Mouse (Mus musculus): ENCODE measurements at regions not wholly inside any gene's neighbourhood (a gene's known extent, or its start where the extent isn't known, plus 50 kb on each side); places are given as distances from the start of the nearest gene placed in this dataset.
A peak's percentile ranks its signal among the peaks of the same experiment; 100 is the strongest.

GRCm38 (mm10) chr7:117260596-117260995 lies 120.2 kb upstream of the Xylt1 start:
- no peak for DNase-seq (ENCODE audit: low read depth)

- no peak for DNase-seq (ENCODE audit: low read depth)
Measured at GRCm38 (mm10) chr7:117263126-117263525, 117.7 kb upstream of the Xylt1 start.

DNA sequence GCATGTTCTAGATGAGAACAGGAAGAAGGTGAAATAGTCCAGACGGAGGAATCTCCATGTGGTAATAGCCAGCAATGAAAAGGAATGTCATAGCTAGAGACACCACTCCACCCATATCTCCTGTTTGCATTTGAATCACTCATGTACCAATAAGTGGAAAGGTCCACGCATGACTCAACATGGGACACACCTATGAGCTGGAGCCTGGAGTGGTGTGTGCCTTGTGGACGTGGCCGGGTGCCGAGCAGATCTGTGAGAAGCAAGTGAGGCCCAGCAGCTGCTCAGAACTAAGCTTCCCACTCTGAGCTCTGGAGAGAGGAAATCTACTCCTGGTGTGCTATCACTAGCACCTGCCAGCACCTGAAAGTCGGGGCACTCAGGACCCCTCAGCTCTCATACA lies 116.4 kb upstream of the Xylt1 start:
- DNase-seq (ENCODE audit: low read depth), result no peak

GRCm38 (mm10) chr7:117268096-117268495 lies 112.7 kb upstream of the Xylt1 start:
- DNase-seq (ENCODE audit: low read depth), result no peak

DNA sequence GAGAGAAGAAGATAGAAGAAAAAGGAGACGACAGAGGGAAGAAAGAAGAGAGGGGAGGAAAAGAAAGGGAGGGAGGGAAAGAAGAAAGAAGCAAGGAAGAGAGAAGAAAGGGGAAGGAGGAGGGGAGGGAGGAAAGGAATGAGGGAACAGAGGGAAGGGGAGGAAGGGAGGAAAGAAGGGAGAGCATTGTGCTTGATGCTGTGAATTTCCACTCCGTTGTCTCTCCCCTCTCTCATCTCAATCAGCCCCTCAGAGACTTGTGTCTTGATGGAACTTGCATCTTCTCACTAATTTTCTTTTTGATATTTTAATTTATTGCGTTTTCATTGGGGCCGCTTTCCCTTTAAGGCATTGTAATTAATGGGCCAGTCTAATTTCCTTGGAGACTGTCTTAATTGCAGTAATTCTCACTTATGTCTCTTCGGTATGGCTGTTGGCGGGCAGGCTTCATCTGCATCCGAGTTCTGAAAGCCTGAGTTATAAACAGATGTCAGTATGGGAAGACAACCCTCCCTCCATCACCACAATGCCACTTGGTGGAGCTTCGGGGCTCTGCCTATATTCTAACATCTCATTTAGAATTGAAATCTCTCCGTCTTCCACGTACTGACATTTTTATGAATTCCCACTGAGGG lies 111.4 kb upstream of the Xylt1 start:
- no peak for DNase-seq (ENCODE audit: low read depth)

- DNase-seq (ENCODE audit: low read depth), result no peak
Measured at GRCm38 (mm10) chr7:117278388-117278961, 102.3 kb upstream of the Xylt1 start.

- DNase-seq (ENCODE audit: low read depth), result no peak
Measured at GRCm38 (mm10) chr7:117282194-117282593, 98.6 kb upstream of the Xylt1 start.

DNA sequence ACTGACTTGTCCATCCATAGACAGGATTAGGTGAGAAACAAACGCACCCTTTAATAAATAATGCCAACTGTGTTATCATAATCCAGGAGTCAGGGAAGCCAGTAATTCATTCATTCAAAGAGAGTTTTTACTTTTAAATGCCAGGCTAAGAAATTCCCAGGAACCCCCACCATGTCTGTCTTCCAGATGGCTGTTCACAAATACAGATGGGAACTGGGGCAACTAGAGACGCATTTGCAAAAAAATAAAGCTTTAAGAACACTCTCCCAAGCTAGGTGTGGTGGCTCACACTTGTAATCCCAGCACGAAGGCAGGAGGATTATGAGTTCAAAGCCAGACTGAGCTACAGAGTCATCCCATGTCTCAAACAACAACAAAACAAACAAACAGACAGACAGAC lies 95.6 kb upstream of the Xylt1 start:
- DNase-seq (ENCODE audit: low read depth), result no peak

DNA sequence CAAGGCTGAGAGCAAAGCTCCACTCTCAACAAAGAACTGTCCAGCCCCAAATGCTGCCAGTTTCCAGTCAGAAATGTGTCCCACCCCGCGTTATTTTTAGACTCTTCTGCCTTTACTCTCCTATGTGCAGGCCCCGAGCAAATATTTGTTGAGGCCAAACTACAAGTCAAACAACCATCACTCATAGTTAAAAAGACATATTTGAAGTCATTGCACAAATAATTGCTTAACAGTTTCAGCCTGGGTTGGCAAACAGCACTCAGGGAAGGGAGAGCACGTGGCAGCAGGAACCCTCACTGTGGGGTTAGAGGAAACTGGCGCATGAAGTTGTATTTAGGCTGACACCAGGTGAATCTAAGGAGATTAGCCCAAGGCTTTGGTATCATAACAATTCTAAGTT lies 94.8 kb upstream of the Xylt1 start:
- DNase-seq (ENCODE audit: low read depth), result no peak

DNA sequence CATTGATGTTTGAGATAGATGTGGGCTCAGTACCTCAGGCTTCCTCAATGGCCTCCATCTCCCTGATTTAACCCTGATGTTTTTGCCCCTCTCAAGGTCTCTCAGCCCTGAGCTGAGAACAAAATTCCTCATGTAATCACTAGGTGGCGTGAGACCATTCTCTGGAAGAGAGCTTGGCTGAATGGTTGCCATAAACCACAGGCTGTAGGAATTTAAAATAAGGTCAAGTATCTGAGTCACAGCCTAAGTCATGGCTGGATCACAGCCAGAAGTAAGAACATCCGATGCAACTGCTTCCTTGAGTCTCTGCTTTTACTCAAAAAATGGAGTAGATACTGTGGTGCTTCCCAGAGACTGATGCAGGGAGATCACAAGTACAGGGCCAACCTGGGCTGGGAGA lies 77.1 kb upstream of the Xylt1 start:
- DNase-seq (ENCODE audit: low read depth), result peak; percentile 72

GRCm38 (mm10) chr7:117310586-117311200 lies 70.1 kb upstream of the Xylt1 start:
- DNase-seq (ENCODE audit: low read depth), result peak; percentile 75

DNA sequence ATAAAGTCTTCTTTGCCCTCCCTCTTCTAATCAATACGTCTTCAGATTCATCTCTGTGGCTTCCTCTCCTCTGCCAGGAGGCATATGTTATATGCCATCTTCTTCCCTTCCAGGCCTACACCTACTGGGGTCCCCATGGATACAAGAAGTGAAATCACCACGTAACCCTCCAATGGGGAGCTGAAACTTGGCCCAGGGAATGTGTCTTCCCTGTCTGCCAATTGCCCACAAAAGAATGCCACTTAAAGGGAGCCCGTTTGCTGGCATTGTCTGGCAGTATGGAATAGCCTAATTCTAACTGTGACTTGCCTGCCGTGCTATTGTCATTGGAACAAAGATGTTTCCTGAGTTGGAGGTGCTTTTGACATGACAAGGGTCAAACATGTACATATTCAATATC lies 69.5 kb upstream of the Xylt1 start:
- DNase-seq (ENCODE audit: low read depth), result no peak

GRCm38 (mm10) chr7:117316126-117316805 lies 64.5 kb upstream of the Xylt1 start:
- DNase-seq (ENCODE audit: low read depth), result no peak

DNA sequence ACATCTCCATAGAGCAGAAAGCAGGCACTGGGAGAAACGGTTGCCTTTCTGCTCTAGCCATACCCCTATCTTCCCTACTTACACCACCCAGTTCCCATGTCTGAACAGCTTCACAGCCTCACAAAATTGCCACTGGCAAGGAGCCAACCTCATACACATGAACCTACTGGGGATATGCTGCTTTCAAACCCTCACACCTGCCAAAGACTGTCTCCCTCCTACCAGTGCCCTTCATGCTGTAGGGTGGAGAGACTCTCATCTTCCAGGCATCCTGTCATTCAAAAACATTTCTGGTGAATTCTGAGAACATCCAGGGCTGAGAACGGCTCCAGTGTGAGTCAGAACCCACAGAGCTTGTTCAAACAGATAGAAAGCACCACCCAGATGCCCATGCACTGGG lies 63.4 kb upstream of the Xylt1 start:
- DNase-seq (ENCODE audit: low read depth), result no peak

- no peak for DNase-seq (ENCODE audit: low read depth)
Measured at GRCm38 (mm10) chr7:117320552-117320951, 60.2 kb upstream of the Xylt1 start.

Measured in NIH3T3 (cell line).